Mouse (Mus musculus): Measurements from ENCODE around the gene Dctpp1. TPM values are rescaled to one million over a fixed set of nuclear protein-coding genes. Genes with fewer than 3 reads are reported as not detected.
A peak's percentile ranks its signal among the peaks of the same experiment; 100 is the strongest.

Dctpp1 gene
- polyA plus RNA-seq, 1 experiment from 2014 or later: 84.8 TPM

DNA sequence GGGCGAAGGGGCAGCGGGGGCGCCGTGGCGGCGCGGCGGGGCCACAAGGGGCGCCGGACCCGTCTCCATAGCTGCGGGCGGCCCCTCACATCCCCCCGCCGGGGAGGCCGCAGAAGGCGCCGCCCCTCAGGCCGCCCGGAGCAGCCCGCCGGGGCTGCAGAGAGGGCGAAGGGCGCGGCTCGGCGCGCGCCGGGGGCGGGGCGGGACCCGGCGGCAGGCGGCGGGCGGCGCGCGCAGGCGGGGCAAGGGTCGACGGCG lies 52.3 kb downstream of the Dctpp1 start, which contains the start of gene Tbc1d10b:
Gene Tbc1d10b, minus strand, starts transcription at position 174 of the 258 bp plus-strand sequence.
- under 1% methylated on average over 42 of the region's 44 CpGs for WGBS (ENCODE audit: insufficient replicate concordance)
- peak within 1 kb of the TSS; percentile 81 for H3K4me2 ChIP-seq
- H3K9ac ChIP-seq: peak within 1 kb of the TSS; percentile 96
- H3K9me3 ChIP-seq (replicated peaks): no peaks in the 10 kb centered on the region
- peaks cover 69% of the 10 kb centered on the region for H3K4me1 ChIP-seq (replicated peaks)
- H3K36me3 ChIP-seq (replicated peaks): peaks cover 21% of the 10 kb centered on the region
- no peaks in the 10 kb centered on the region for H3K27me3 ChIP-seq
- peak within 1 kb of the TSS; percentile 96 for H3K4me3 ChIP-seq (replicated peaks)
- H3K27ac ChIP-seq (replicated peaks): peak within 1 kb of the TSS; percentile 99
- ATAC-seq (ENCODE audit: insufficient read depth): peak; percentile 47

DNA sequence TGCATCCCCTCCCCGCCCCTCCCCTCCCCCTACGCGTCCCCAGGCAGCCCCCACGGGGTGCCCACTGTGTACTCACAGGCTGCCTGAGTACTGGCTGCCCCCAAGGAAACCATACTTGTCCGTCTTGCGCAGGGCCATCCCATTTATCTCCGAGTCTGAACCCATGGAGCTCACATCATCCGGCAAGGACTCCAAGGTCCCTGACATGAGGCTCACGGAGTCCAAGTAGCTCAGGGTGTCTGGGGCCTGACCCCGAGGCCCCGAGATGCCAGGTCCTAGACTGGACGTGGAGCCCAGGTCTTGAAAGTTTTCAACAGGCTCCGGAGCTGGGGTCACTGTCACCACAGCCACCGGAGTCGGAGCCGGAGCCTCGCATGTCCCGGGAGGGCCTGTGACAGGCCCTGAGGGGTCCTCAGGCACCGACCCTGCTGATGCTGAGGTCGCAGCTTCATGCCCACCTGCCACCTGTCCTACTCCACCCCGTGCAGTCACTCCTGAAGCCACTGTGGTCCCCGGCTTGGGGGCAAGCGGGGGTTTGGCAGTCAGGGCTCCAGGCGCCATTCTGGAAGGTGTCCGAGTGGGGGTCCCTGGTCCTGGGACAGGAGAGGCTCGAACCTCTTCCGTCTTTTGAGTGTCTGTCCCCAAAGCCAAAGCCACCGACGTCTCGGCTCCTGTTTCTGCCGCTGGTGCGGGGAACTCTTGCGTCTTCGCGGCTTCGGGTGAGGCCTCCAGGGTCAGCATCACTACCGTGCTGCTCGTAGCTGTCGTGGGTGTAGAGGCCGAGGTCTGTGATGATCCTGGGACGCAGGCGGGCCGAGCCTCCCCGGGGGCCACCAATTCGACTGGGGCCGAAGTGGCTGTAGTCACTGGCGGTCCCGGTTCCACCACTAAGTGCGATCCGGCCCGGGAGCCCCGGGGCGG lies 52.9 kb downstream of the Dctpp1 start:
- WGBS (ENCODE audit: insufficient replicate concordance): under 1% methylated on average over 53 of the region's 53 CpGs
- no peaks in the 10 kb centered on the region for H3K27me3 ChIP-seq
- H3K4me1 ChIP-seq (replicated peaks): peaks cover 63% of the 10 kb centered on the region
- no peaks in the 10 kb centered on the region for H3K9me3 ChIP-seq (replicated peaks)
- H3K36me3 ChIP-seq (replicated peaks): peaks cover 27% of the 10 kb centered on the region
- H3K27ac ChIP-seq (replicated peaks): peak overlapping the region; percentile 99
- ATAC-seq (ENCODE audit: insufficient read depth): no peak
- peak overlapping the region; percentile 96 for H3K4me3 ChIP-seq (replicated peaks)
- peak overlapping the region; percentile 81 for H3K4me2 ChIP-seq
- peak overlapping the region; percentile 96 for H3K9ac ChIP-seq

Other genes starting within 250 kb of the Dctpp1 start
- 9.2 TPM in 2 replicates for gene Mvp, start 246.1 kb downstream of the Dctpp1 start, polyA plus RNA-seq (2015; fragmentation: Nextera tagmentation; extraction: Ambion mirVana)
- gene Pagr1b, start 244.2 kb downstream of the Dctpp1 start, polyA plus RNA-seq (2015; fragmentation: Nextera tagmentation; extraction: Ambion mirVana): not detected in 2 replicates
- 32.8 and 39.1 TPM in 2 replicates for gene Pagr1a, start 243.4 kb downstream of the Dctpp1 start, polyA plus RNA-seq (2015; fragmentation: Nextera tagmentation; extraction: Ambion mirVana)
- 3.6 and 4.0 TPM in 2 replicates for gene Gm42742, start 239.6 kb downstream of the Dctpp1 start, polyA plus RNA-seq (2015; fragmentation: Nextera tagmentation; extraction: Ambion mirVana)
- 0.13 and 0.56 TPM in 2 replicates for gene Prrt2, start 239.5 kb downstream of the Dctpp1 start, polyA plus RNA-seq (2015; fragmentation: Nextera tagmentation; extraction: Ambion mirVana)
- gene Maz, start 233.7 kb downstream of the Dctpp1 start, polyA plus RNA-seq (2015; fragmentation: Nextera tagmentation; extraction: Ambion mirVana): 38.1 and 45.7 TPM in 2 replicates
- gene Kif22, start 218.2 kb downstream of the Dctpp1 start, polyA plus RNA-seq (2015; fragmentation: Nextera tagmentation; extraction: Ambion mirVana): 108 and 111 TPM in 2 replicates
- 0.24 and 0.33 TPM in 2 replicates for gene Zg16, start 173.4 kb downstream of the Dctpp1 start, polyA plus RNA-seq (2015; fragmentation: Nextera tagmentation; extraction: Ambion mirVana)
- 8.2 and 9.5 TPM in 2 replicates for gene AI467606, start 169.3 kb downstream of the Dctpp1 start, polyA plus RNA-seq (2015; fragmentation: Nextera tagmentation; extraction: Ambion mirVana)
- gene Qprt, start 138.5 kb downstream of the Dctpp1 start, polyA plus RNA-seq (2015; fragmentation: Nextera tagmentation; extraction: Ambion mirVana): 65.5 and 76.7 TPM in 2 replicates
- 6.7 and 6.8 TPM in 2 replicates for gene Spn, start 122.9 kb downstream of the Dctpp1 start, polyA plus RNA-seq (2015; fragmentation: Nextera tagmentation; extraction: Ambion mirVana)
- gene Cd2bp2, start 64.7 kb downstream of the Dctpp1 start, polyA plus RNA-seq (2015; fragmentation: Nextera tagmentation; extraction: Ambion mirVana): 18.0 and 21.5 TPM in 2 replicates
- gene Tbc1d10b, start 52.2 kb downstream of the Dctpp1 start, polyA plus RNA-seq (2015; fragmentation: Nextera tagmentation; extraction: Ambion mirVana): 17.1 and 18.2 TPM in 2 replicates
- gene Mylpf, start 51.8 kb downstream of the Dctpp1 start, polyA plus RNA-seq (2015; fragmentation: Nextera tagmentation; extraction: Ambion mirVana): 67.8 and 89.3 TPM in 2 replicates
- gene Zfp553, start 27.6 kb downstream of the Dctpp1 start, polyA plus RNA-seq (2015; fragmentation: Nextera tagmentation; extraction: Ambion mirVana): 6.3 and 6.8 TPM in 2 replicates
- gene Sept1, start 27.6 kb downstream of the Dctpp1 start, polyA plus RNA-seq (2015; fragmentation: Nextera tagmentation; extraction: Ambion mirVana): 9.4 and 9.7 TPM in 2 replicates
- gene Zfp771, start 16.4 kb downstream of the Dctpp1 start, polyA plus RNA-seq (2015; fragmentation: Nextera tagmentation; extraction: Ambion mirVana): 13.8 and 15.0 TPM in 2 replicates
- 162 and 175 TPM in 2 replicates for gene Sephs2, start 13.3 kb upstream of the Dctpp1 start, polyA plus RNA-seq (2015; fragmentation: Nextera tagmentation; extraction: Ambion mirVana)
- 6.2 and 7.3 TPM in 2 replicates for gene Itgal, start 35.6 kb upstream of the Dctpp1 start, polyA plus RNA-seq (2015; fragmentation: Nextera tagmentation; extraction: Ambion mirVana)
- gene Zfp768, start 84.9 kb upstream of the Dctpp1 start, polyA plus RNA-seq (2015; fragmentation: Nextera tagmentation; extraction: Ambion mirVana): 3.1 and 4.4 TPM in 2 replicates
- 1.8 and 2.3 TPM in 2 replicates for gene Zfp747, start 115.3 kb upstream of the Dctpp1 start, polyA plus RNA-seq (2015; fragmentation: Nextera tagmentation; extraction: Ambion mirVana)
- 1.2 and 1.5 TPM in 2 replicates for gene 9130019O22Rik, start 126.5 kb upstream of the Dctpp1 start, polyA plus RNA-seq (2015; fragmentation: Nextera tagmentation; extraction: Ambion mirVana)
- 1.3 and 1.5 TPM in 2 replicates for gene E430018J23Rik, start 132.9 kb upstream of the Dctpp1 start, polyA plus RNA-seq (2015; fragmentation: Nextera tagmentation; extraction: Ambion mirVana)
- gene Zfp764, start 146.1 kb upstream of the Dctpp1 start, polyA plus RNA-seq (2015; fragmentation: Nextera tagmentation; extraction: Ambion mirVana): 1.3 and 1.7 TPM in 2 replicates
- 7.3 and 9.1 TPM in 2 replicates for gene Zfp688, start 161.4 kb upstream of the Dctpp1 start, polyA plus RNA-seq (2015; fragmentation: Nextera tagmentation; extraction: Ambion mirVana)
- gene Zfp689, start 188.4 kb upstream of the Dctpp1 start, polyA plus RNA-seq (2015; fragmentation: Nextera tagmentation; extraction: Ambion mirVana): 2.1 TPM in 2 replicates
- 19.8 and 22.4 TPM in 2 replicates for gene Prr14, start 198.9 kb upstream of the Dctpp1 start, polyA plus RNA-seq (2015; fragmentation: Nextera tagmentation; extraction: Ambion mirVana)
- 5.5 and 5.6 TPM in 2 replicates for gene Fbrs, start 218.5 kb upstream of the Dctpp1 start, polyA plus RNA-seq (2015; fragmentation: Nextera tagmentation; extraction: Ambion mirVana)

Data from liver, embryonic 15.5 days (tissue).